Mouse (Mus musculus): Measurements from ENCODE around the gene Fos.
"Not testable (repeated sequence)": the region's sequence is repeated elsewhere in the genome, so short reads cannot be mapped to it uniquely, and the experiment has no call there.

Fos gene

DNA sequence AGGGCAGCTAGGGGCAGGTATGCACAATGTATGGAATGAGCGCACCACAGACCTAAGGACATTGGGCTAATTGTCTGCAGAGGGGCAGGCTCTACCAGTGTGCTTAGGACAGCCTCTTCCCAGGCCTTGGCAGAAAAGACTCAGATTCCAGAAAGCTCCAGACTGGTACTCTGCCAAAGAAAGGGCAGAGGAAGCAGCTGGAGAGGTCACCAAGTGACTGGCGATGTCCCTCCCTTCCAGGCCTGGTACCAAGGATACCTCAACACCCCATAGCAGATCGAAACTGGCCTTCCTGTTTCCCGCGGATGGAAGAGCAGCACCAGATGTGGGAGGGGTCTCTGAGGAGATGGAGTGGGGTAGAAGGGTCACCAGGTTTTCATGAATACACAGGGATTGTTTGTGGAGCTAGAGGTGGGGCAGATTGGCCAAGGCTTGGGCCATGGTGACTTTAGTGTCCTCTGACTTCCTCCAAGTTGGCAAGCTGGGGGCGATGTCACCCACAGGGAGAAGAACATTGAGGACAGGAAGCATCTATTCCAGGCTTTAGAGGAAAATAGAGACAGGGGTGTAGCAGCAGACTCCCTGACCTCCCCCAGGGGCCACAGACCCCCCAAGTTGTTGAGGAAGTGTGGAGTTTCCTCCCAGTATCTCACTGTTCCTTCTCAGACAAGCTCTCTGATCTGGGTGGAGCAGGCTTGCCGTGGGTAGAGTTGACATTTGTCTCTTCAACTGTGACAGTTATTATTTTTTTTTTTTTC lies 49.1 kb downstream of the Fos start:
- no peak for DNase-seq (ENCODE audit: extremely low spot score, low read depth, low spot score)

DNA sequence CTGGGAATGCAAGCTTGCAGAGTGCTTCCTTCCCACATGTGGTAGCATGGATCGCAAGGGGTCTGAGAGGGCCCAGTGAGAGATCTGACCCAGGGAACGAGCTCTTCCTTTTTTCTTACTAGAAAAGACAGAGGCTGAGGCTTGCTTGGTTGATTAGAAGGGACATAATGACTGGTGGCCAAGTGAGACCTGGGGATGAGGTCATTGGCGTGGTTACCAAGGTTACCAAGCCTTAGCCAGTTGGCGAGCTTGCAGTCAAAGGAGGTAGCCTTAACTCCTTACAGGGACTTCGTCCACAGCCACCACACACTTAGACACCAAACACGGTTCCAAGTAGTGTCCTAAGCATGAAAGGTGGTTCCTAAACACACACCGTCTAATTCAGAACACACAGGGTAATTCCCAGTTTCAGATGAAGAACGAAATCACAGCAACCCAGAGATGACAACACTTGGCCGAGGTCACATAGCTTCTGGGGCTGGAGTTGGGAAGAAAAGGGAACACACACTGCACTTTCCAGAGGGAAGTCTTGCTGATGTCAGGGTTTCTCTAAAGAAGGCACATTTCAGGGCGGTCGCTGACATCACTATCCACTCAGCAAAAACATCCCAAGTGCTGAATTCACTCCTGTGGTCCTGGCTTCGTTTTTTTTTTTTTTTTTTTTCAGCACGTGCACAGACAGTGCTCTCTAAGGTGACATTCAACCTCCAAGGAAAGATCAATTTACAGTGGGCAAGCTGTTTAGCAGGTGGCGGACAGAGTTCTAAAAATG lies 49.9 kb downstream of the Fos start:
- no peak for DNase-seq (ENCODE audit: extremely low spot score, low read depth, low spot score)

DNA sequence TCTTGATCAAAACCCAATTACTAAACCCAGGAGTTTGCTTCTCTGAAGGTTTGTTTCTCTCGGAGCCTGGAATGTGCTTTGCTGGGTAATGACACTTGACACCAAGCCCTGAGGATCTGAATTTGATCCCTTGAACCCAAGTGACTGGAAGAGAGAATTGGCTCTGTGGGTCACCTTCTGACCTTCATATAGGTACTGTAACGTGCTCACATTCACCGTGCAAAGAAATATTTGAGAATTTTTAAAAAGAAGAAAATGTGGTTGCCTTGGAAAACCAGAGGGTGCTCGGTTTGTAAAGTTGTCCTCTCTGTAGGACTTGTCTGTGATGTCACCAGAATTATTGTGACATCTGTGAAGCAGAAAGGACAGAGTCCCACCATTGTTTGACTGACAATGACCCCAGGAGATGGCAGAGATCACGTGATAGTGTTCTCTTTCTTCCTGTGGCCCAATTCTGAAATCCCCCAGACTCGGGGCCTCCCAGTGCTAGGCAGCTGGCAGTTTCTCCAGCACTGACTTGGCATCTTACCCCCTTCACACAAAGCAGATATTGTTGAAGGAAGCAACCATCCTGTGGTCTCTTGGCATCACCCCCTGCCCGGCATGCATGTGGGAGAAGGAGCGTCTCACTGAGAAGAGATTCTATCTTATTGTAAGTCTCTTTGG lies 50.6 kb downstream of the Fos start:
- peak; percentile 33 for DNase-seq (ENCODE audit: extremely low spot score, low read depth, low spot score)

DNA sequence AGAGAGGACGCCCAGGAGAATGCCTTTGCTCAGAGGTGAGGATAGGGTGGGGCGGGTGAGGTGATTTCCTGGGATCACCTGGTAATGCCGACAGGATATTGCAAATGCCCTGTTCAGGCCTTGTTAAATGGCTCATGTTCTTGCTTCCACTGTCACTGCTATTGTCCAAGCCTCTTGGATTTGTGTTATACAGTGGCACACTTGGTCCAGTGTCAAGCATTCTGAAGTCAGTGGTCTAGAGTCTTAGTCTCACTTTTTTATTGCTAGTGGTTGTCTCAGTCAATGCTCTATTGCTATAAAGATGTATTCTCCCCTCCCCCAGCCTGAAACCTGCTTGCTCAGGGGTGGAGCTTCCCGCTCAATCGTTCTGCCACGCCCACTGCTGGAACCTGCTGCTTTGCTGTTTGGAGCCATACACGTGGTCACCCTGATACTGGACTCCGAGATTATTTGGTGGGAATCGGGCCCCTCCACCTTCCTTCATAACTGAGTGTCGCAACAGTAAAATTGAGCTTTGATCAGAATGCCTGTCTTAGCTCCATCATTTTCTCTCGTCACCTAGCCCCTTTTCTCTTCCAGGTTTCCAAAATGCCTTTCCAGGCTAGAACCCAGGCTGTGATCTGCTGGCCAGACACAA lies 51.3 kb downstream of the Fos start:
- DNase-seq (ENCODE audit: extremely low spot score, low read depth, low spot score): not testable (repeated sequence)

Data from hindlimb bud, embryonic 11.5 days (tissue).